Mouse (Mus musculus) lung, adult 2 months (tissue): ENCODE data around the gene Adprh.

Experiments
- CTCF ChIP-seq: fragments of 200-500 bp; IDR thresholded peaks from 2 replicates; pipeline ENCODE4 v1.5.1; 2011; ENCODE audit warnings: mild to moderate bottlenecking, low read length, control low read depth; ENCODE audit not compliant: insufficient read depth
- POLR2A ChIP-seq: fragments of 200-500 bp; IDR thresholded peaks from 2 replicates; pipeline ENCODE4 v1.6.1; 2011; ENCODE audit warnings: low read depth, mild to moderate bottlenecking, control low read depth, low read length, borderline replicate concordance; ENCODE audit errors: extremely low read depth

- TF ChIP-seq POLR2A, result no peak
- TF ChIP-seq CTCF, result no peak
Observed at GRCm38 (mm10) chr16:38448458-38448857, 4.0 kb downstream of the Adprh start.
